Mouse (Mus musculus) heart, postnatal 0 days (tissue): ENCODE measurements around the gene Xpnpep1.

ENCODE experiments used
- CTCF ChIP-seq: IDR thresholded peaks from 2 replicates; pipeline ENCODE4 v1.5.1; 2016; ENCODE audit warnings: antibody characterized with exemption, control low read depth, low read depth
- EP300 ChIP-seq: IDR thresholded peaks from 2 replicates; pipeline ENCODE4 v1.6.1; 2016; ENCODE audit warnings: antibody characterized with exemption, low read depth

GRCm38 (mm10) chr19:53051288-53051985, 11.4 kb upstream of the Xpnpep1 start:
- TF ChIP-seq CTCF (no peak), EP300 (no peak)
